Mouse (Mus musculus) urinary bladder, adult 18-20 months (tissue): ENCODE data around the gene Frg2f1.
"Not testable (repeated sequence)": the region's sequence is repeated elsewhere in the genome, so short reads cannot be mapped to it uniquely, and the experiment has no call there.

Experiments
- DNase-seq, 2 experiments: peaks; one replicate each; pipeline ENCODE4 v3.0.0; 2022; ENCODE audit warnings: low spot score in 2 of 2, mixed read lengths in 2 of 2

Frg2f1 gene

DNA sequence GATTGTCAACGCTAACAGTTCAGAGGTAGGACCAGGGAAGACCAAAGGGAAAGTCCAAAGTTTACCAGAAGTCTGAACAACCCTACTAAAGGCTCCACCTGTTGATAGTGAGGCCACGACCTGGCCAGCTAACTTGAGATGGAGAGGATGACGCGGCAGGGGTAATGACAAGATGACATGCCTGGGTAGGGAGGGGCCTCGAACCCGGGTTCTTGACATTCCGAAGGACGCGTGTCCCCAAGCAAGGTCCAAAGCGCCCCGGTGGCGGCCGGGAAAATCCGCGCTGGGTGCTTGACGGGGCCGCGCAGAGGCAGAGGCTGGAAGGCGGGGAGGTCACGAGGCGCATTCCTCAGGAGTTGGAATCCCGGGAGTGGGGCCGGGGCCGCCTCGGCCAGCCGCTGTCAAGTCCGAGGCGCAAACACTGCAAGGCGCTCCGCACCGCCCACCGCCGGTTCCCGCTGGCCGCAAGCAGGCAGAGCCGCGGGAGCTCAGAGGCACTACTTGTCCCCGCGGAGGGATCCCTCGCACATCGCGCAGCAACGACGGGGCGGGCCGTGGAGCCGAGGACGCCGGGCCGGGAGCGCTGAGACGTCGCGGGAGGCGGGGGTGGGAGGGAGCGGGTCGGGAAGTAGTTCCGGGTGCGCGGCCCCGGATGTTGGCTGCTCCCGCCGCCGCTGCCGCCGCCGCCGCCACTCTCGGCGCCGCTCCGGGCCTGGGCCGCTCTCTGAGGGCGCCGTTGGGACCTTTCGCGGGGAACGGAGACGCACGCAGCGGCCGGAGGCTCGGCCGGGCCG is at the start of gene Frg2f1:
Gene Frg2f1 (minus strand): TSS at position 499 of the 794 bp plus-strand sequence.
- peak; percentile 90 to 96 for DNase-seq

DNA sequence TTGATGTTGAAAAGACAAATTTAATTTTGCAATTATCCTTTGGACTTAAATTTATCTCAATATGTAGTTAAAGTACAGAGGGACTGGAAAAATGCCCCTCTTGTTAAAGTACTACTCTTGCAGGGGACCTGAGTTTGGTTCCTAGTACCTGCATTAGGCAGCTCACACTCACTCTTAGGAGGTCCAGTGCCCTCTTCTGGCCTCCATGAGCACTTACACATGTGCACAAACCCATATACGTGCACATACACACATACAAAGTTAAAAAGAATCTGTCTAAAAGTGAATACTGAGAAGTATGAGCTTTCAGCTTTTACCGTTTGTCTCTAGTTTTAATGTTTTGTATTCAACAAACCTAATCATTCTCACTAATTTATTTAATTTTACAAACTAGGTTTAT is 48.7 kb upstream of the Frg2f1 start:
- DNase-seq = no peak

DNA sequence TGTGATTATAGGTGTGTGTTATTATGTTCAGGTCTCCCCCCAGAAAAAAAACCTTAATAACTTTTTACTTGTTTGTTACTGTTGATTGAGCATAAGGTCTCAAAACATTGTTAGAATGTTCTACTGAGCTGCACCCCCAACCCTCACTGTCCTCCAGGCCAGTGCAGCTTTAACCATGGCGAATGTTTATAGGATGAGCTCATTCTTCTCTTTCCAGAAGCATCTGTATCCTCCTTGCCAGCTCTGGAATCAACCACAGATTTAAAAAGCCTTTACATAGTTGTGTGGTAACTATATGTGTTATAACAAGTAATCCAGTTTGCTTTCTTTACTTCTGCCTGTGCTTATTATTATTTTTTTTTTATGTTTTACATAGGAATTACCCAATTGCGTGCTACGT is 36.1 kb upstream of the Frg2f1 start:
- no peak for DNase-seq

DNA sequence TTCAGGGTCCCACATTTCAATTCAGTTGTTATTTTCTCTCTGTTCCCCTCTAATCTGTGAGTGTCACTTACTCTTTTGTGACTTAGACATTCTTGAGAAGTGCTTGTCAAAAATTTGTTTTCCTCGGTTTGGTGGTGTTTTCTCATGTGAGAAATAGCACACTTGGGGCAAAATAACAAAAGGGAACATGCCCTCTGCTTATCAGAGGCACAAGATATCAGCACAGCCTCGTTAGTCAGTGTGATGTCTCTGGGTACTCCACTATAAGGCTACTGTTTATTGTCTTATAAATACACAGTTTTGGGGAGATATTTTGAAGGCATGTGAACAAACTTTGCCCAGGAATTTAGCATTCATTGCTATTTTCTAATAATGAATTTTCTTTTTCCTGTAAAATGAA is 35.2 kb upstream of the Frg2f1 start:
- no peak for DNase-seq

DNA sequence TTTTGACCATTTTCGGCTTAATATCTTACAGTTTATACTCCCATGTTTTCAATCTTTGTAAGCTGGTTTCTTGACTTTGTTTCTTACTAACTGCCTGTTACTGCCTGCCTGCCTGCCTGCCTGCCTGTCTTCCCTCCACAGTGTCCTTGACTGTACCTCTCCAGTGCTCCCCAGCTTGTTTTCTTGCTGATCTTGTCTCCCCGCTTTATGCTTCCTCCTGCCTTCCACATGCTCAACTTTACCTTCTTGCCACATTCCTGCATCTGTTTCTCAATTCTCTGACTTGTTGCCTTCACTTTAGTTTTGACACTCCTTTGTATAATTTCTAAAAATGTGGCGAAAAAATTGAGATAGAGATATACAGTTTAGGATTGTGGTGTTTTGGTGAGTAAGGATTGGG is 33.4 kb upstream of the Frg2f1 start:
- no peak for DNase-seq

DNA sequence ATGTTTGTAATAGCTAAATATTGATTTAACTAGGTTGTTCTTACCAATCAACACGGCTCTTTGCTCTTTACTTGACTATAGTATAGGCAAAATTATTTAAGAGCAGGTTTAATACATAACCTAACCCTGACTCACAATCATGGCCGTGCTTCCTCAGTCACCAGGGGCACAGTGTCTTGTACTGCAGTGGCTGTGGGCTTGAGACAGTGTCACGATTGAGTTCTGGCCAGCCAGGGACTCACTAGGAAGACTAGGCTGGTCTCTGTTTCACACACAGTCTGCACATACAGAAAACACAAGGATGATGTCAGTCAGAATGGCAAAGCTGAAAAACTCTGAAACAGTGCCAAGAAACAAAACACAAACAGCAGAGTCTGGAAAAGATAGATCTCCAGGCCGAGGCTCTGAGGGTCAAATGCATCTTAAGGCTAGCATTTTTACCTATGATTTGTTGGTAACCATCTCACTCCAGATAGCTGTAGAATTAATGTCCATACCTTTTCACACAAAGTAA is 27.1 kb upstream of the Frg2f1 start:
- no peak for DNase-seq

DNA sequence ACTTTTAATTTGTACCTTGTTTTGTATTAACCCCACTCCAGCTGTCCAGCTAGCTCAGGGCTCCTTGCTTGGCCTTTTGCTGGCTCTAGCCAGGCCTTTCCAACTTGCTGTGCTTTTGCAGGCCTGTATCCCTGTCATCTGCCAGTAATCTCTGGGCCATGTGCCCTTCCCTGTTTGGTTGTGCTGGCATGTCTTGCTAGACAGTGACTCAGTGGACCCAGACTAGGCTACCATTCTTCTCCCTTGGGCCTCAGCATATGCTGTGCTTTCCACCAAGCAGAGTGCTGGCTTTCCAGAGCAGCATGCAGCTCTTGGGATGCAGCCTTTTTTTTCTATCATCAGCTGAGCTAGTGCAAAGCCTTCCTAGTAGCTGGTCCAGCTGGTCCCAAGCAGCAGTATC is 23.8 kb upstream of the Frg2f1 start:
- DNase-seq = no peak

DNA sequence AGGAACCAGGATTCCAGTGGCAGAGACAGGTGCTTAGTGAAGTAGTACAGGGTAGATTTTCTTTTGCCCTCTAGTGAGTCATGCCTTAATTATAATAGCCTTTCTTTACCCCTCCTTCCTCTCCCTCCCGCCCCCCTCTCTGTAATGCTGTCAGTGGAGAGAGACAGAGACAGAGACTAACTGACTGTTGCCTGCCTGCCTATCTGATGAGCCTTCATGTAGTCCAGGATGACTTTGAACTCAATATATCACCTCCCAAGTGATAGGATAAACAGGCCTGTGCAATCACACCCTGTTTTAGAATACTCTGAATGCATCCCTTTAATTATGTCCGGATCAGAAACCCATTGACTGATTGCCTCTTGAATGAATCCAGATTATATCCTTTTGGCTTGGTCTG is 16.1 kb upstream of the Frg2f1 start:
- DNase-seq = no peak

DNA sequence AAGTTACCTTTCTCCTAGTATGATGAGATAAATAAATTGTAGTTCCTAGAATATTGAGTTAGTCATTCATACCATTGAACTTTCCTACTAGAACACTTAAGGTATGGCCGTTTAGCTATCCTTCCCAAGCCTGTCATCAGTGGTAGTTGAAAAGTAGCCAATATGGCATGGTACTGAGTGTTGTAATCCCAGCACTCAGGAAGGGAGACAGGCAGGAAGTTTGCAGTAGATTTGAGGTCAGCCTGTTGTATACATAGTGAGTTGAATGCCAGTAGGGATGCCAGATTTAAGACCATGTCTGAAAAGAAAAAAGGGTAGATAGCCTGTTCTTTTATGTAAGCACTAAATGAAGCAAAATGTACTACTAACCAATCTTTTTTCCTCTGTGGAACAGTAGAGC is 11.5 kb upstream of the Frg2f1 start:
- no peak for DNase-seq

DNA sequence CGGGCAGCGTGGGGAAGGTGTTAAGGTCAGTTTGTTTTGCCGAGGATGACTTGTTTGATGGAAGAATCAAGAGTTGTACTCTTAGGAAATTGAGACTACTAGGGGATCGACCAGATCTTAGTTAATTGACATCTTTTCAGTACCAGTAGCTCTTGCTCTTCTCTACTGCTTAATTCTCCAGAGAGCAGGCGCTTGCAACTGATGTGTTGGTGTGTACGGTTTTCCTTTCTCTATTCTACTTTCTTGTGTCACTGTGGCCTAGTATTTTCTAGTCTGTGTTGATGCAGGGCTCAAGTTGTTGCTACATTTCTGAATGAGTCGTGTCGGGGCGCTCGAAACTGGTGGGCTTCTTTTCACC is 1.2 kb upstream of the Frg2f1 start:
- DNase-seq = no peak

DNA sequence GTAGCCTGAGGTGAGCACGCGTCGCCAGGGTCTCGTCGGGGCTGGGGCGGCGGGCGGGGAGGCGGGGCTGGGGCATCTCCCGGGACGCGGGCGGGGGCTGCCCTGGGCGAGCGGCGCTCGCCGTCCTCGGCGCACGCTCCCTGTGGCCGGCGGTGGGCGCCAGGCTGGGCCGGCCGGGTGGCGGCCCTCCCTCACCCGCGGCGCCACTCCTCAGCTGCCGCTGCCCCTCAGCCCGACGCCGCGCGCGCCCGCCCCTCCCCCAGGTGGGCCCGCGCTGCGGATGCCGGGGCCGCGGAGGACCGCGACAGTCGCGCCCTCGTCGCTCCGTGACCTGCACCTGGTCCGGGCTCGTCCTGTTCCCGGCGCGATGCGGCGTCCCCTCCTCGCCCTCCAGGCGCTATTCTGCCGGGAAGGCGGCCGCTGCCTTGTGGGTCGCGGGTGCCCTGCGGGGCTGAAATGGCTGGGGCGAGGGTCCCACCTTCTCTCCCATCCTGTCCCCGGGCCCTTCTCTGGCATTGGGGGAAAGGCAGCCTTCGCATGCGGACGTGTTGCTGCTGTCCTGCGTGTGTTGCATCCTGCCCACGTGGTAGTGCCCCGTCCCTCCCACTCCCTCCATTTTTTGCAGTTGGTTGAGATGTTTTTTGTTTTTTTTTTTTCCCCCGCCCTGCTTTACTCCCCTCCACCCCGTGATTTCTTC is 655 bp upstream of the Frg2f1 start:
- peak; percentile 9 to 29 for DNase-seq

DNA sequence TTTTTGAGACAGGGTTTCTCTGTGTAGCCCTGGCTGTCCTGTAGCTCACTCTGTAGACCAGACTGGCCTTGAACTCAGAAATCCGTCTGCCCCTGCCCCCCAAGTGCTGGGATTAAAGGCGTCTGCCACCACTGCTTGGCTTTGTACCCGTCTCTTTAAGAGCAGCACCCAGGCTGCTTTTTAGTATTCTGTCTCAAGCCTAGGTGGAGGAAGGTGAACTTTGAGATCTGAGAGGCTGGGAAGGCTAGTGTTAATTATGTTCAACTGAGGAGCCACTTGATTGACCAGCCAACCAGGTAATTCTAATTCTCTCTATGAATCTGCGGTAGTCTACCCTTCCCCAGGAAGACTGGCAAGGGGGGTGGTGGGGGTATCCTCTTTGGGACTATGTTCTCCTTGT is 1.9 kb downstream of the Frg2f1 start:
- DNase-seq = no peak

DNA sequence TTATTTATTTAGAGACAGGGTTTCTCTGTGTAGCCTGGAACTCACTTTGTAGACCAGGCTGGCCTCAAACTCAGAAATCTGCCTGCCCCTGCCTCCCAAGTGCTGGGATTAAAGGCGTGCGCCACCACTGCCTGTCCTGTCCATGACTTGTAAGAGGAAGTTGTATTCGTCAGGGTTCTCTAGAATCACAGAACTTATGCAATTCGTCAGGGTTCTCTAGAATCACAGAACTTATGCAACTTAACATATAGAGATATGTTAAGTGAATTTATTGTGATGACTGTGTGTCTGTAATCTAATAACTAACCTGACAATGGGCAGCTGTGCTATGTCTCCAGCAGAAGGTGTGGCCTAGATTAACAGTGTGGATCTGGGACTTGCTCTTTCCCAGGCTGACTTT is 2.7 kb downstream of the Frg2f1 start, which contains the start of gene Foxj3:
Gene Foxj3 (plus strand): TSS at position 390 of the 400 bp plus-strand sequence.
- DNase-seq = not testable (repeated sequence)

DNA sequence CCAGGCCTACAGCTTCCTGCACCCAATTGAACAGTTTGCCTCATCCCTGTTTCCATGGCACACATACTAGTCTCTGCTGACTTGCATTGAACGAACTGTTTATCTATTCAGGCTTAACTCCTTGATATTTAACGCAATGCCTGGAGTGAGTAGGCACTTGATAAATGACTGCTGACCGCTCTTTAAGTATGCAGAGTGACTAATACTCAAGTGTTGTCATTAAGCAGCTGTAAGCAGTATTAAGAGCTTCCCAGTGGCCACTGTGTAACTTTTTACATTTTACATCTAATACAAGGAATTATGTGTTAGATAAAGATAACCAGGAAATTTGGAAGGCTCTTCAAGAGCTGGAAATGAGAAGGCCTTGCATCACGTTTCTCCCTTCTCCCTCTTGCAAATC is 4.2 kb downstream of the Frg2f1 start:
- DNase-seq = no peak

DNA sequence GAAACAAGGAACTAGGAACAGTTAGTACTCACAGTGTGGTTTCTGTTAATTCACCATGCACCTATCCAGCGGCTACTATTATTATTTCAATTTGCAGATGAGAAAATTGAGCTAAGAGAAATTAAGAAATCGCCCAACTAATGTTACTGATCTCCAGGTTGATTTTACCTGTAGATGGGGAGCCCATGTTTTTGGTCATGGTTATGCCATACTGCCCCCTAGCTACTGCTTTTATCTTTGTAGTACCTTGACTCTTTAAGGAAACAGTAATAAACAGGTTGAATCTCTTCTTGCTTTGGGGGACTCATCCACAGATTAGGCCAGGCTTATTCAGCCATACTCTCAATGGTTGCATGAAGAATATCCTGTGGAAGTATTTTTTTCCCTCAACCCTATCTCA is 7.5 kb downstream of the Frg2f1 start:
- DNase-seq = no peak

DNA sequence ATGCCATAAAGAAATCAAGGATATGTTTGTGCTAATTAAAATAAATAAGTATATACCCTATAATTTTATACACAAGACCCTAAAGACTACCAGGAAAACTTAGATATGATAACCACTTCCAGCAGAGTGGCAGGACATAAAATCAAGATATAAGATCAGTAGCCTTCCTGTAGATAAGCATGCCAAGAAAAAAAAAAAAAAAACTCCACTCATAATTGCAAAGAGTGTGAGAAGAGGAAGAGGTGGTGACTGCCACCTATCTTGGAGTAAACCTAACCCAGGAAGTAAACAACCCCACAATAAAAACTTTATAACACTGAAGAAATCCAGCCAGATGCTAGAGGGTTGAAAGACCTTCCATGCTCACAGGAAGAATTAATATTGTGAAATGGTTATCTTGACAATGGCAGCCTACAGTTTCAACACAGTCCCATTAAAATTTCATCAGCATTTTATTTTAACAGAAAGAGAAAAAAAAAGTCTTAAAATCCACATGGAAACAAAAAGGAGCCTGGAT is 12.9 kb downstream of the Frg2f1 start:
- no peak for DNase-seq

DNA sequence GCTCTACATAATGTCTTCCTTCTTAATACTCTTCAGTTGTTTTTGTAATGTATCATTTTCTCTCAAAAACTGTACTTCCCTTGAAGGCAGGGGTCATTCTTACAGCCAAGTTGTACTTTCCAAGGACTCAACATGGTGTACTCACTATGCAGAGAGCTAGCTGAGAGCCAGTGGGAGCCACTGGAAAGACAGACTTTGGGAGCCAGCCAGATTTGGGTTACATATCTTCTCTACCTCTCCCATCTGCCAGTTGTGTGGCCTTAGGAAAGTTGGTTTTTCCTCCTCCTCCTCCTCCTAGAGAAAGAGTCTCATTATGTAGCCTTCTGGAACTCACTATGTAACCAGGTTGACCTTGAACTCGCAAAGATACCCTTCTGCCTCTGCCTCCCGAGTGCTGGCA is 14.9 kb downstream of the Frg2f1 start:
- no peak for DNase-seq

DNA sequence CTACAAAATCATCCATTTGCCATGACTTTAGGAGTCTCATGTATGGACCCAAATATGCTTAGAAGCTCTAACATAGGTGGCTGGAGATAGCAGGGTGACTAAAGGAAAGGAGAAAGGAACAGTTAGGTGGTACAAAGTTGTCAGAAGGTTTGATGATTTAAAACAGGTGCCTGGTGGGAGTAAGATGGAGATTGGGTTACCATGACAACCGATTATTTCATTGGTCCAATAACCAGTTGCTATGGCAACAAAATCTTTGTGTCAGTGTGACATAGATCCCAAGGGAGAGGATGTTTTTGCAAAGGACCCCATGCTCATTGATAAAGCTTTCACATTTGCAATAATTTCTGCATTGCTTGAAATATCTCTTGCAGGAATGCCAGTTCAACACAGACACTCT is 15.3 kb downstream of the Frg2f1 start:
- DNase-seq = no peak

DNA sequence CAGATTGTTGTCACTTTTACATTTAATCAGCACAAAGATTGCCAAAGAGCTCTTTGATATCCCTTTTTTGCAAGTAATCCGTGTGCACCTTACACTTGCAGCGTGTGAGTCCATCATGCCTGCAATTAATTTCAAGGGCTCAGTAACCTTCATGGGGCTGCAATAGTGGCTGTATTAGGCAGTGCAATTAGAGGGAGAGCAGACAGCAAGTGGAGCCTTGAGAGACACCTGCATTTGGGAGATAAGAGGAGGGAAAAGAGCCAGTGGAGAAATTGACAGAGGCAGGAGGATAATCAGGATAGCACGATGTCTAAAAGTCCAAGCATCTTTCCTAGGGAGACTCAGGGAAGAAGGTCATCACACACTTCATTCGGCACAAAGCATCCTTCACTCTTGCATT is 15.8 kb downstream of the Frg2f1 start:
- no peak for DNase-seq

DNA sequence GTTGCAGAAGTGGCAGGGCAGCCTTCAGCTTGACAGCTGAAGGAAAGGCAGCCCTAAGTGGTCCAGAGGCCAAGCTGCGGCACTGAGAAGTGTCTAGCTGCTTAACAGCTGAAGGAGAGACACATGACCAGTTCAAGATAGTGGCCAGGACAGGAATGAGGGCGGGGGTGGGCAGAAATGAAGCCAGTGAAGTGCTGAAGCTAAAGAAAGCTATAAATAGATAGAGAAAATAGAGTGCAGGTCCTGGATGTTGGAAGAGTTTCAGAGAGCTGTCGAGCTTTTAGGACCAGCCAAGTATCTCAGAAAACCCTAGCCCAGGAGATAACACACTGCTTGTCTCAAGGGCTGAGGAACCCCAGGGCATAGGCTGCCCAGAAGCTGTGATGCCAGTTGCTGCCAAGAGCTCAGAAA is 26.6 kb downstream of the Frg2f1 start:
- no peak for DNase-seq

DNA sequence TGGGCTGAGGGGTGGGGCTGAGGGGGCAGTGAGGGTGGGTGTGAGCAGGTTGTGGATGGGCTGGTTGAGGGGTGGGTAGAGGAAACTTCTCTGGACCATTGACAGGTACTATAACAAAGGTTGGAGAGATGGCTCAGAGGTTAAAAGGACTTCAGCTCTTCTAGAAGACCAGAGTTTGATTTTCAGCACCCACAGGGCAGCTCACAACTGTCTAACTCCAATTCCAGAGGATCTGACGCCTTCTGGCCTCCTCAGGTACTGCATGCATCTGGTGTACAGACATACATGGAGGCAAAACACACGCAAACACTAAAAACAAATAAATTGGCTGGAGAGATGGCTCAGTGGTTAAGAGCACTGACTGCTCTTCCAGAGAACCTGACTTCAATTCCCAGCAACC is 27.7 kb downstream of the Frg2f1 start:
- DNase-seq = no peak

DNA sequence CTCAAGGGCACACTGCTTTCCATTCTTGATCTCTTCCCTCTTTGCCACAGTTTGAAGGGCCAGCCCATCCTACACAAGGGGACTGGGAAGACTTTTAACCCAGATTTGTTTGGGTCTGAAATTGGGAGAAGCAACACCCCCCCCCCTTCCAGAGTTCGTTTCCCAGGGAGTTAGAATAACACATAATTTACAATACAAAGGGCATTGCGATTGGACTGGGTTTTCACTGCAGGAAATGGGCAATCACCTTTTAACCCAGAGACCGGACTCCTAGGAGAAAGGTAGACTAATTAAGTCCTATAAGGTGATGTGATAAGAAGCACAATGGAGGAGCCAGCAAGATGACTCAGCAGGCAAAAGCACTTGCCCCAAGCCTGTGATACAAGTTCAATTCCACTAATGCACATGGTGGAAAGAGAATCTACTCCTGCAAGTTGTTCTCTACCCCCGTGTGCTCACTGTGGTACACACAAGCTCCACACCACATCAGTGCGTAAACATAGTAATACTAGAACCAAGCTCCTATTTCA is 40.9 kb downstream of the Frg2f1 start:
- no peak for DNase-seq

DNA sequence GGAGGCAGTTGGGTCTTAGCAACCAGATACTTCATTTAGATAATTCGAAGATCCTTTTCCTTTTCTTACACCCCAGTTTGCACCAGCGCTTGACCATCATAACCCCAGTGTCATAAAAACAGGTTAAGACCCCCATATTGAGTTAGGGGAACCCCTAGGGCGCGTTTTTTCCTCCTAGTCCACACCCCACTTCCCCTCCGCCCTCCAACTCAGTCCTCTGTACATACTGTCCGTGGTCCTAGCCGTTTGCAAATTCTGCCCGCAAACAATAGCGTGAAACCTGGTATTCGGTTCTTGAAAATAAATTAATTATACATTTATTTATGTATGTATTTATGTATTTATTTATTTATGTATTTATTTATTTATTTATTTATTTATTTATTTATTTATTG is 46.4 kb downstream of the Frg2f1 start:
- DNase-seq = no peak
